Mouse (Mus musculus) lung, postnatal 0 days (tissue): ENCODE data around the gene Msi2.

Source experiments
- CTCF ChIP-seq: IDR thresholded peaks from 2 replicates; pipeline ENCODE4 v1.5.1; 2016; ENCODE audit warnings: antibody characterized with exemption, mild to moderate bottlenecking
- EP300 ChIP-seq: IDR thresholded peaks from 2 replicates; pipeline ENCODE4 v1.6.1; 2016; ENCODE audit warnings: antibody characterized with exemption, mild to moderate bottlenecking, control low read depth

GRCm38 (mm10) chr11:88294394-88294710, 424.0 kb downstream of the Msi2 start:
- TF ChIP-seq CTCF (no peak), EP300 (no peak)
